Mouse (Mus musculus): ENCODE measurements at regions not wholly inside any gene's neighbourhood (a gene's known extent, or its start where the extent isn't known, plus 50 kb on each side); places are given as distances from the start of the nearest gene placed in this dataset.
A peak's percentile ranks its signal among the peaks of the same experiment; 100 is the strongest.

- no peak for DNase-seq (ENCODE audit: low spot score in 2 of 2)
Observed at GRCm38 (mm10) chr11:10798079-10798478, 315.9 kb upstream of the Vwc2 start.

GRCm38 (mm10) chr11:10840191-10840590, 273.8 kb upstream of the Vwc2 start:
- no peak for DNase-seq (ENCODE audit: low spot score in 2 of 2)

GRCm38 (mm10) chr11:10841083-10841482, 272.9 kb upstream of the Vwc2 start:
- DNase-seq (ENCODE audit: low spot score in 2 of 2), result peak; percentile 5 to 10

- DNase-seq (ENCODE audit: low spot score in 2 of 2), result no peak
Observed at GRCm38 (mm10) chr11:10872267-10872666, 241.8 kb upstream of the Vwc2 start.

GRCm38 (mm10) chr11:10893302-10893701, 220.7 kb upstream of the Vwc2 start:
- DNase-seq (ENCODE audit: low spot score in 2 of 2), result no peak

GRCm38 (mm10) chr11:10923998-10924397, 190.0 kb upstream of the Vwc2 start:
- DNase-seq (ENCODE audit: low spot score in 2 of 2), result no peak

- no peak for DNase-seq (ENCODE audit: low spot score in 2 of 2)
Observed at GRCm38 (mm10) chr11:10952914-10953313, 161.1 kb upstream of the Vwc2 start.
